Mouse (Mus musculus): ENCODE measurements around the gene Lat2.
A peak's percentile ranks its signal among the peaks of the same experiment; 100 is the strongest.

Gene Lat2

GRCm38 (mm10) chr5:134613727-134614126 is 1.1 kb downstream of the Lat2 start:
- no peak for DNase-seq (ENCODE audit: extremely low read depth, low read depth)

- DNase-seq (ENCODE audit: extremely low read depth, low read depth), result no peak
Measured at GRCm38 (mm10) chr5:134611810-134612521, 2.9 kb downstream of the Lat2 start.

DNA sequence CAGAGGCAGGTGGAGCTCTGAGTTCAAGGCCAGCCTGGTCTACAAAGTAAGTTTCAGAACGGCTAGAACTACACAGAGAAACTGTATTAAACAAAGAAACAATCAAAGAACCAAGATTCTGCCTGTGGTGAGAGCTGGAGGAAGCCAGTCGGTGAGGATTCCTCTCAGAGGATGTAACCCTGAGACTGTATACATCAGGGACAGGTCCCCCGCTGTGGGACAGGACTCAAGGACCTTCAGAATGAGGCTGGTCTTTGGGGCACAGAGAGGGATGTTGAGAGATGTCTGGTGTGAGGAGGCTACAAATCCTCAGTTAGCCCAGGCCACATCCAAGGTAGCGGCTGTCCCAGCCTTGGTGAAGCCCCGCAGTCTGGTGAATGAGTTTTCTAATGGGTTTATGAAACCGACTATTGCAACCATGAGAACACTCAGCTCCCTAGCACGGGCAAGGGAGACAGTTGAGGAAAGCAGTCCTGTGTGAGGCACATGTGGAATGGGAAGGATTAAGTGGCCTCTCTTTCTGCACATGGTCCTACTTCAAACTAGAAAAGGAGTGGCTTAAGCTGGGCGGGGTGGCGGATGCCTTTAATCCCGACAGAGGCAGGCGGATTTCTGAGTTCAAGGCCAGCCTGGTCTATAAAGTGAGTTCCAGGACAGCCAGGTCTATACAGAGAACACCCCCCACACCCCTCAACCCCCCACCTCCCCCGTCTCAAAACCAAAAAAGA is 4.7 kb downstream of the Lat2 start:
- no peak for DNase-seq (ENCODE audit: extremely low read depth, low read depth)

- peak; percentile 67 for DNase-seq (ENCODE audit: extremely low read depth, low read depth)
Measured at GRCm38 (mm10) chr5:134607121-134607520, 7.7 kb downstream of the Lat2 start.

- DNase-seq (ENCODE audit: extremely low read depth, low read depth), result no peak
Measured at GRCm38 (mm10) chr5:134606314-134606713, 8.5 kb downstream of the Lat2 start.

DNA sequence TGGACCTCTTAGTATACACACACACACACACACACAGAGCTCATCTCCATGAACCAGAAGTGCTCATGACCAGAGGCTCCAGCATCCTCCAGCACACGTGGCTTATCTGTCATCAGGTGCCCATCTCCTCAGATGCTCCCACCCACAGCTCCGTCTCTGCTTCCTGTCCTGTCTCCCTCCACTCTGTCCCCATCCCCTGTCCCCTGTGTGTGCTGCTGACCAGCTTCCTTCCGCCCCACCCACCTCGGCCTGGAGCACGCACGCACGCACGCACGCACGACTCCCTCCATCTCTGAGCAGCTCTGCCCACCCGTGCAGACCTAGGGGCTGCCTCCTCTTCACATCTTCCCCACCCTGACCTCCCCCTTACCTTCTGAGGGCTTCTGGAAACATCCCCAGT is 10.4 kb downstream of the Lat2 start:
- DNase-seq (ENCODE audit: extremely low read depth, low read depth), result no peak

DNA sequence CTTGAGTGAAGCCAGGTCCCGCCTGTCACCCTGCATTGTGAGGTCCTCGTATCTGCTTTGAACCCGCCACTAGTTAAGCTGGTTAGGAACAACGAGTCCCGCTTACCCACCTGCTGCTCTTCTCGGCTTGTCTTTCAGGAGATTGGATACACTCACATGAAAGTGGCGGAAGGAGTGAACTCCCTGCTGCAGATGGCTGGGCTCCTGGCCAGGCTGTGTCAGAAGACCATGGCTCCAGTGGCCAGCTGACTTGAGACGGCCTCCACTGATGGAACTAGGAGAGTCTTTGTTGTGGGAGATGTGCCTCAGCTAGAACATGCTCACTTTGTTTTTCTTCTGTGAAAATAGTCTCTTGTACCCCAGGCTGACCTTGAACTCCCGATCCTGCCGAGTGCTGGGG is 17.1 kb downstream of the Lat2 start:
- no peak for DNase-seq (ENCODE audit: extremely low read depth, low read depth)

DNA sequence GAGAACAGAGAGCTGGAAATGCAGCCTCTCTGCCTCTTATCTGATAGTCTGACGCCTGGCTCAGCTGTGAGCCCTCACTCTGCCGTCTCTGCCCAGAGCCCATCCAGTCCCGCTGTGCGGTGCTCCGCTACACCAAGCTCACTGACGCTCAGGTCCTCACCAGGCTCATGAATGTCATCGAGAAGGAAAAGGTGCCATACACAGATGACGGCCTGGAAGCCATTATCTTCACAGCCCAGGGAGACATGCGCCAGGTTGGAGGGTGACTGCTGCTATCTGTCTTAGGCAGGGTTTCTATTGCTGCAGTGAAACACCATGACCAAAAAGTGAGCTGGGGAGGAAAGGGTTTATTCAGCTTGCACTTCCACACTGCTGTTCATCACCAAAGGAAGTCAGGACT is 21.7 kb downstream of the Lat2 start:
- DNase-seq (ENCODE audit: extremely low read depth, low read depth), result no peak

DNA sequence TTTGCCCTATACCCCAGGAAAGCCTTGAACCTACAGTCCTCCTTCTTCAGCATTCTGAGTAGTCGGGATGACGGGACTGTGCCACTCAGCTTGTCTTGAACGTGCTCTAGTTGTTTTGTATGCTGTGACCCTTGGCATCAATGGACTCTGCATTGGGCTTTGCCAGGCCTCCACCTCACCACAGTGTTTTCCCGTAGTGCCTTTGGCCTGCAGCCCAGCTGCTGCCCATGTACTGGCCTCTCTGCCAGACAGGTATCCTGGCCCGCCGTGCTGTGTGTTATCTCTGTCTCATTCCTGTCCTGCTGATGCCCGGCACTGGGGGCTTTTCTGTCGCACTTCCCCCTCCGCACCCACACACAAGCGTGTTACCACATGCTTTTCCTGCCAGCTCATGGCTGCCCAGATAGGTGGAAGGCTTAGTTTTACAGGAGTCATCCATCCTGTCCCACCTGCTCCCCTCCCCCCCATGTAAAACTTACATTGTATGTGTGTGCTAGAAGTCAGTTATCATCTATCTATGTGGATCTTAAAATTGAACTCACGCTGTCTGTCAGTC is 22.7 kb downstream of the Lat2 start:
- no peak for DNase-seq (ENCODE audit: extremely low read depth, low read depth)

- no peak for DNase-seq (ENCODE audit: extremely low read depth, low read depth)
Measured at GRCm38 (mm10) chr5:134589900-134590299, 24.9 kb downstream of the Lat2 start.

- DNase-seq (ENCODE audit: extremely low read depth, low read depth), result peak; percentile 91
Measured at GRCm38 (mm10) chr5:134584798-134585197, 30.0 kb downstream of the Lat2 start.

GRCm38 (mm10) chr5:134583884-134584213 is 31.0 kb downstream of the Lat2 start:
- peak; percentile 85 for DNase-seq (ENCODE audit: extremely low read depth, low read depth)

- no peak for DNase-seq (ENCODE audit: extremely low read depth, low read depth)
Measured at GRCm38 (mm10) chr5:134583006-134583883, 31.6 kb downstream of the Lat2 start.

DNA sequence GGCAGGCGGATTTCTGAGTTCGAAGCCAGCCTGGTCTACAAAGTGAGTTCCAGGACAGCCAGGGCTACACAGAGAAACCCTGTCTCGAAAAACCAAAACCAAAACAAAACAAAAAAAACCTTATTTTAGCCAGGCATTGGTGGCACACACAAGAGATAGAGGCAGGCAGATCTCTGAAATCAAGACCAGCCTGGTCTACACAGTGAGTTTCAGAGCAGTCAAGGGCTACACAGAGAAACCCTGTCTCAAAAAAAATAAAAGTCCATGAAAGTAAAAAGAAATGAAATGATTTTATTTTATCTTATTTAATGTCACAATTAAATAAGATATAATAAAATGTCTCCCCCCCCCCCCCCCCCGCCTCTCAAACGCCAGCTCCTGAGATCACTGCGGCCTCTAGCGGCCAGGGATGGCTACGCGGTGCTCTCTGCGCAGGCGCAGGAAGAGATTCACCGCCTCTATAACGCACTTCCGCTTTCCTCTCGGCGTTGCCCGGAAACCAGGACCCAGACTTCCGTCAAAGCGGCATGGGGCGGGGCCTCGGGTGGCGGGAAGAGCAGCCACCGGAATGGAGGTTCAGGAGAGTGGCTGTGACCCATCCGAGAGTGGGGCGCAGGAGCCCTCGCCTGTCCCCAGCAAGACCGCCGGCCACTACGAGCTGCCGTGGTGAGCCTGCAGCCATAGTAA is 32.5 kb downstream of the Lat2 start:
- peak; percentile 90 for DNase-seq (ENCODE audit: extremely low read depth, low read depth)

DNA sequence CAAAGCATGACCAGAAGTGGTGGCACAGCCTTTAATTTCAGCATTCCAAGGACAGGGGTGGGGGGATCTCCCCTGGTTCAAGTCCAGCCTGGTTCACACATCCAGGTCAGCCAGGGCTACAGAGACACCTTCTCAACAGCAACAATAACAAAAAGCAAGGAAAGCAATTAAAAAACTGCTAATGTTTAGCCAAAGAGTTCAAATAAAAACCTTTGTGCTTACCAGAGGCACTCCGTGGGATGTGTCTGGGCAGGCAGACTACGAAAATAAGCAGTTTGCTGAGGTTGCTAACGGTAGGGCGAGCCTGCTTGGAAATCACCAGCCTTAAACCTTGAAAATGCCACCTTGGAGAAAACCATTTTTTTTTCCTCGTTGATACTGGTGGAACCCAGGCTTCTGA is 33.7 kb downstream of the Lat2 start, which contains the start of gene Rfc2:
TSS of gene Rfc2 (plus strand) at position 221 of the 400 bp plus-strand sequence.
- DNase-seq (ENCODE audit: extremely low read depth, low read depth), result no peak

GRCm38 (mm10) chr5:134579135-134579534 is 35.7 kb downstream of the Lat2 start:
- no peak for DNase-seq (ENCODE audit: extremely low read depth, low read depth)

GRCm38 (mm10) chr5:134577534-134577933 is 37.3 kb downstream of the Lat2 start:
- DNase-seq (ENCODE audit: extremely low read depth, low read depth), result no peak

- DNase-seq (ENCODE audit: extremely low read depth, low read depth), result no peak
Measured at GRCm38 (mm10) chr5:134576517-134577220, 38.2 kb downstream of the Lat2 start.

DNA sequence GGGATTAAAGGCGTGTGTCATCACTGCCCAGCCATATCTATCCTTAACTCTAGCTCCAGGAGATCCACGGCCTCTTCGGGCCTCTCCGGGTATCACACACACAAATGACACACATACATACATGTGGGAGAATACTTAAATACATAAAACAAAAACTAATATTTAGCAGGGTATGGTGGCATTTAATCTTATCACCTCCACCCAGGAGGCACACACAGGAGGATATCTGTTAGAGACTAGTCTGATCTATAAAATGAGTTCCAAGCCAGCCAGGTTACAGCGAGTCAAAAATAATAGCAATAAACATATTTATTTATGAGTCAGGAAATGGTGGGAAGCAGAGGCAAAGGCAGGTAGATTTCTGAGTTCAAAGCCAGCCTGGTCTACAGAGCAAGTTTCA is 39.0 kb downstream of the Lat2 start:
- DNase-seq (ENCODE audit: extremely low read depth, low read depth), result no peak

- DNase-seq (ENCODE audit: extremely low read depth, low read depth), result no peak
Measured at GRCm38 (mm10) chr5:134572508-134573214, 42.2 kb downstream of the Lat2 start.

Data from MEL-GATA-1-ER (cell line).